Mouse (Mus musculus) neural tube, embryonic 13.5 days (tissue): Measurements from ENCODE around the gene Cyp3a16. TPM values are rescaled to one million over a fixed set of nuclear protein-coding genes. Genes with fewer than 3 reads are reported as not detected.
"Not testable (repeated sequence)": the region's sequence is repeated elsewhere in the genome, so short reads cannot be mapped to it uniquely, and the experiment has no call there.

Experiments
- ATAC-seq: fragments of 200-750 bp; cut with Nextera tagmentation; 2 replicates; pipeline ENCODE4 v1.8.0; 2017; ENCODE audit warnings: low read depth, mild to moderate bottlenecking, moderate TSS enrichment, moderate library complexity
- H3K27ac ChIP-seq: fragments of 300-500 bp; sonication (generic); replicated peaks from 2 replicates; pipeline ENCODE4 v1.5.1; 2015; ENCODE audit warnings: moderate library complexity, mild to moderate bottlenecking, inconsistent platforms
- H3K27me3 ChIP-seq: fragments of 300-500 bp; sonication (generic); 2 replicates; pipeline ENCODE4 v1.6.1; 2015; ENCODE audit warnings: mild to moderate bottlenecking, inconsistent platforms
- H3K36me3 ChIP-seq: fragments of 300-500 bp; sonication (generic); 2 replicates; pipeline ENCODE4 v1.6.1; 2015; ENCODE audit warnings: mild to moderate bottlenecking, inconsistent platforms
- H3K4me1 ChIP-seq: fragments of 300-500 bp; sonication (generic); replicated peaks from 2 replicates; pipeline ENCODE4 v1.6.1; 2015; ENCODE audit warnings: inconsistent platforms
- H3K4me2 ChIP-seq: fragments of 300-500 bp; sonication (generic); 2 replicates; pipeline ENCODE4 v1.6.1; 2015; ENCODE audit warnings: inconsistent platforms, mild to moderate bottlenecking, moderate library complexity
- H3K4me3 ChIP-seq: fragments of 300-500 bp; sonication (generic); 2 replicates; pipeline ENCODE4 v1.5.1; 2015; ENCODE audit warnings: mild to moderate bottlenecking, inconsistent platforms
- H3K9ac ChIP-seq: fragments of 300-500 bp; sonication (generic); 2 replicates; pipeline ENCODE4 v1.6.1; 2015; ENCODE audit warnings: moderate library complexity, mild to moderate bottlenecking, inconsistent platforms
- H3K9me3 ChIP-seq: fragments of 300-500 bp; sonication (generic); 2 replicates; pipeline ENCODE4 v1.6.1; 2016; ENCODE audit warnings: inconsistent platforms
- WGBS: fragments of 180-500 bp; shearing (Covaris S2); methylation state at CpG from one replicate; pipeline ENCODE4 v1.1.7; 2015; 5-methylcytosine and 5-hydroxymethylcytosine counted together
- polyA plus RNA-seq: library from polyadenylated mRNA; unstranded; fragments of >200 nt; fragmentation: Nextera tagmentation; extraction: Ambion mirVana; gene quantifications from 2 replicates; pipeline ENCODE4 v1.2.1, GENCODE M21; 2015

The Cyp3a16 gene
- not detected in 2 replicates for polyA plus RNA-seq

- H3K4me3 ChIP-seq, H3K4me1 ChIP-seq, H3K4me2 ChIP-seq, H3K27me3 ChIP-seq, H3K36me3 ChIP-seq, H3K27ac ChIP-seq, ATAC-seq, H3K9ac ChIP-seq: not testable (repeated sequence)
- H3K9me3 ChIP-seq, result peaks cover 18% of the 10 kb centered on the region; the same call in 1 of the 2 replicates
- WGBS, result 81% methylated on average over 2 of the region's 2 CpGs
Observed at GRCm38 (mm10) chr5:145469623-145470022, at the start of gene Cyp3a16. Gene Cyp3a16, minus strand, starts transcription at chr5:145469723.

- no CpG with 5 or more reads among the region's 6 CpGs for WGBS
- Histone ChIP-seq H3K27ac (no peak overlapping the region), H3K9me3 (no peaks in the 10 kb centered on the region), H3K9ac (no peak overlapping the region), H3K27me3 (no peaks in the 10 kb centered on the region), H3K4me3 (no peak overlapping the region), H3K4me1 (no peaks in the 10 kb centered on the region), H3K4me2 (no peak overlapping the region), H3K36me3 (no peaks in the 10 kb centered on the region)
- no peak for ATAC-seq
Observed at GRCm38 (mm10) chr5:145490300-145490699, 20.8 kb upstream of the Cyp3a16 start.

GRCm38 (mm10) chr5:145464304-145465088, 5.0 kb downstream of the Cyp3a16 start:
- Histone ChIP-seq H3K4me2 (no peak overlapping the region), H3K9me3 (peaks cover 22% of the 10 kb centered on the region), H3K27me3 (no peaks in the 10 kb centered on the region), H3K36me3 (no peaks in the 10 kb centered on the region), H3K4me1 (no peaks in the 10 kb centered on the region), H3K9ac (no peak overlapping the region), H3K4me3 (no peak overlapping the region), H3K27ac (no peak overlapping the region)
- 61% methylated on average over 5 of the region's 5 CpGs for WGBS
- no peak for ATAC-seq

GRCm38 (mm10) chr5:145462321-145462720, 7.2 kb downstream of the Cyp3a16 start:
- no peaks in the 10 kb centered on the region for H3K4me1 ChIP-seq
- H3K36me3 ChIP-seq, result no peaks in the 10 kb centered on the region
- H3K4me3 ChIP-seq, result no peak overlapping the region
- no peak for ATAC-seq
- H3K9ac ChIP-seq, result no peak overlapping the region
- 87% methylated on average over 4 of the region's 4 CpGs for WGBS
- no peak overlapping the region for H3K4me2 ChIP-seq
- peaks cover 25% of the 10 kb centered on the region for H3K9me3 ChIP-seq
- no peak overlapping the region for H3K27ac ChIP-seq
- H3K27me3 ChIP-seq, result no peaks in the 10 kb centered on the region

- H3K27me3 ChIP-seq, result no peaks in the 10 kb centered on the region
- H3K4me3 ChIP-seq, result no peak overlapping the region
- no peak overlapping the region for H3K4me2 ChIP-seq
- no peaks in the 10 kb centered on the region for H3K36me3 ChIP-seq
- no peaks in the 10 kb centered on the region for H3K4me1 ChIP-seq
- H3K9ac ChIP-seq, result no peak overlapping the region
- no peak for ATAC-seq
- no peak overlapping the region for H3K27ac ChIP-seq
- H3K9me3 ChIP-seq, result peaks cover 42% of the 10 kb centered on the region
- WGBS, result 88% methylated on average over 4 of the region's 4 CpGs
Observed at GRCm38 (mm10) chr5:145454389-145454788, 15.1 kb downstream of the Cyp3a16 start.

GRCm38 (mm10) chr5:145433688-145434087, 35.8 kb downstream of the Cyp3a16 start:
- no peak overlapping the region for H3K27ac ChIP-seq
- no peak for ATAC-seq
- 72% methylated on average over 1 of the region's 1 CpGs for WGBS

GRCm38 (mm10) chr5:145431004-145431403, 38.5 kb downstream of the Cyp3a16 start:
- Histone ChIP-seq H3K4me1 (no peaks in the 10 kb centered on the region), H3K4me2 (no peak overlapping the region)
- ATAC-seq, result no peak

More at GRCm38 (mm10) chr5:145433688-145434087, 35.8 kb downstream of the Cyp3a16 start:
- Histone ChIP-seq H3K4me2 (no peak overlapping the region), H3K4me3 (no peak overlapping the region), H3K9ac (no peak overlapping the region), H3K9me3 (peaks cover 29% of the 10 kb centered on the region), H3K4me1 (no peaks in the 10 kb centered on the region), H3K36me3 (no peaks in the 10 kb centered on the region), H3K27me3 (no peaks in the 10 kb centered on the region)

GRCm38 (mm10) chr5:145422287-145422686, 47.2 kb downstream of the Cyp3a16 start:
- no peaks in the 10 kb centered on the region for H3K36me3 ChIP-seq
- H3K9me3 ChIP-seq, result peaks cover 8% of the 10 kb centered on the region; the same call in 1 of the 2 replicates
- no peaks in the 10 kb centered on the region for H3K4me1 ChIP-seq
- H3K4me2 ChIP-seq, result no peak overlapping the region
- H3K9ac ChIP-seq, result no peak overlapping the region
- H3K4me3 ChIP-seq, result no peak overlapping the region
- H3K27me3 ChIP-seq, result no peaks in the 10 kb centered on the region
- H3K27ac ChIP-seq, result no peak overlapping the region
- WGBS, result 69% methylated on average over 1 of the region's 1 CpGs
- no peak for ATAC-seq

More at GRCm38 (mm10) chr5:145431004-145431403, 38.5 kb downstream of the Cyp3a16 start:
- peaks cover 37% of the 10 kb centered on the region for H3K9me3 ChIP-seq
- no peaks in the 10 kb centered on the region for H3K36me3 ChIP-seq
- H3K9ac ChIP-seq, result no peak overlapping the region
- no peaks in the 10 kb centered on the region for H3K27me3 ChIP-seq
- H3K27ac ChIP-seq, result no peak overlapping the region
- H3K4me3 ChIP-seq, result no peak overlapping the region

- WGBS, result 89% methylated on average over 9 of the region's 9 CpGs
- H3K4me2 ChIP-seq, ATAC-seq, H3K4me3 ChIP-seq, H3K4me1 ChIP-seq, H3K9ac ChIP-seq, H3K36me3 ChIP-seq, H3K27me3 ChIP-seq, H3K27ac ChIP-seq: not testable (repeated sequence)
- peaks cover 34% of the 10 kb centered on the region for H3K9me3 ChIP-seq
Observed at GRCm38 (mm10) chr5:145415416-145415815, 54.1 kb downstream of the Cyp3a16 start.

Other genes starting within 250 kb of the Cyp3a16 start
- 35.3 and 41.2 TPM in 2 replicates for gene Zfp655, start 238.0 kb downstream of the Cyp3a16 start, polyA plus RNA-seq
- 0.49 and 0.91 TPM in 2 replicates for gene Zscan25, start 189.2 kb downstream of the Cyp3a16 start, polyA plus RNA-seq
- not detected in 2 replicates for gene Cyp3a57, start 124.4 kb downstream of the Cyp3a16 start, polyA plus RNA-seq
- not detected in 2 replicates for gene Cyp3a41b, start 115.0 kb upstream of the Cyp3a16 start, polyA plus RNA-seq